Mouse (Mus musculus): ENCODE data around the gene Pdzk1ip1.

Pdzk1ip1 gene

DNA sequence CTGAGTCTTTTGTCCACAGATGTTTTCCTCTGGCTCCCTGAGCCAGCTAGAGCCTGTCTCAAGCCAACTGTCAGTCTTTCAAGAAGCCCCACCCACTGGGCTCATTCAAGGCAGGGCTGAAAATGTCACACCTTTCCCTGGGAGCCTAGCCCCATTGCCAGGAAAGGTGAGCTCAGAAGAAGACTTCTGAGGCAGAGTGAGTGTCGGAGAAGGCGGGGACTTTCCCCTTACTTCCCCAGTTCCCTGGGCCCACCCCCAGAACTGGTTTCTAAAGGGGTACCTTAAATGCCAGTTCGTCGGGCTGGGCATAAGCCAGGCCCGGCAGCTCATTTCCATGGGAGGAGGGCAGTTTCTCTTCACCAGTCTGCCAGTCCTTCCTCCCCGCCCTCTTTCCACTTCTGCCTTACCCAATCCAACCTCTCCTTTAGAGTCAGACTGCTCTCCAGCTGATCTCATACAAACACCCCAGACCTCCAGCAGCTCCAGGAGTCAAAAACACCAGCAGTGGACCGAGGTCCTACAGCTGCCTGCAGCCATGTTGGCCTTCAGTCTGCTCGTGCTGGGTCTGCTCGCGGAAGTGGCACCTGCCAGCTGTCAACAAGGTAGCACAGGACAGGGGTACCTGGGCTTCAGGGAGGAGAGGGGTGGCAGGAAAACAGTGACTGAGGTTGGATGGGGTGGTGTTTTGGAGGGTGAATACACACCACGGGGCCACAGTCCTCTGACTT, at the start of gene Pdzk1ip1:
TSS of gene Pdzk1ip1 (plus strand) at position 98 of the 728 bp plus-strand sequence.
- no peak for DNase-seq (ENCODE audit: extremely low spot score, low spot score)

DNA sequence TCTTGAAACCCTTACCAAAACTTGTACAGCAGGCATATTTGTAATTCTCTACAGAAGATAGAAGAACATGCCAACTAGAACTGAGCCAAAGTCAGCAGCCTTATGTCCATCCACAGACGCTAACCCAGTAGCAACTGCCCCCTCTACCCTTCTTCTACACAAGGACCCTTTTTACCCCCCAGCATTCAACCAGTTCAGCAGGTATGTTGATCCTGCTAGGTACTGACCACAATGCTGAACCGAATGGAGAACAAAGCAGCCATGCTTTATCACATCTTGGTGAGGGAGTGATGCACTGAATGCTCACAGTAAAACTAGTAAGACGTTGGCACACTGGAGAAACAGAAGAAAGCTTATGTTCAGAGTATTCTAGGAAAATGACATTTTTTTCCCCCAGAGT, 42.9 kb upstream of the Pdzk1ip1 start:
- no peak for DNase-seq (ENCODE audit: extremely low spot score, low spot score)

DNA sequence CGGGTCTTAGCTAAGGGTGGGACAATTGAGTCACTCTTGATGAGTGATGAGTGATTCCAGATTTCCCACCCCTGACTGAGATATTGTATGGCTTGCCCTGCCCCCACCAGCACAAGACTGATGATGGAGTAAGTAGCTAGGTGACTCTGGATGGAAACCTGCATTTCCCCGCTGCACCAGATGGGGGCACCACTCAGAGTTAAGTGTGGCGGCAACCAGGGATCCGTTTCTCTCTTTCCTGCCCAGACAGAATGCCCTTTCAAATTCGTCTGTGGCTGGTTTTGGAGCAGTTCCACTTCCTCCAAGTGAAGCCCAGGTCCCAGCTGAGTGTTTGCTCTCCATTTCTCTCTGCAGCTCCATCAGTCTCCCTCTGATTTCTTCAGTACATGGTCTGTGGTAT, 40.8 kb upstream of the Pdzk1ip1 start:
- peak; percentile 58 for DNase-seq (ENCODE audit: extremely low spot score, low spot score)

DNA sequence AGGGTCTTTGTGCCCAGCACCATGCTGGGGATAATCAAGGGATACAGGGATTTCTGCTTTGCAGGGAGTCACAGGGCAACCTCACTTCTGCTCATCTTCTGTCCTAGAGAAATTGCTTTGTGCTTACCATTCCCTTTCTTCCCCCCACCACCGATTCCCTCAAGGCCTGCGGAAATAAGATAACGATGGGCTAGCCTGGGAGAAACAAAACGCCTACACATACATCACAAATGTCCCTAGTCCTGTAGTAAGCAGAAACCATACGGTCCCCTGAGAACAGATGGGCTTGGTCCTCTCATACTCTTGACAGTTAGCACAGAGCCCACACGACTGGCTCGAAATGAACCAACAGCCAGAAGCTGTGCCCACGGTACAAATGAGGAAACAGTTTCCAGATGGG, 40.3 kb upstream of the Pdzk1ip1 start:
- DNase-seq (ENCODE audit: extremely low spot score, low spot score): no peak

DNA sequence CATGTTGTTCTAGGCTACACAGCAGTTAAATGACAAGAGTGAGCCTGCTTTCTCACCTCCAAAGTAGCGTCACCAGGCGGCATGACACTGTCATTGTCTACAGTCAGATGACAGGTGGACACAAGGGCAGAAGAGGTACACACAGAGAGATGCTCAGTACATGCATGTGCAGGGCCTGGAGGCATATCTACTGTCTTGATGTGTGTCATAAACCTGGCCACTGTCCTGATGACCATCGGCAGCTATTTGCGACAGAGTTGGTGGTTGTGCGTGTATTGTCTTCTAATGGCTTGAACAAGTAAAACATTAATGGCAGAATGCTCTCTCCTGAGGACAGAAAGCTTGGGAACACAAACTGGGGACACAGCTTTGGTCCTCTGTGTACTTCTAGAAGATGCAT, 37.3 kb upstream of the Pdzk1ip1 start:
- DNase-seq (ENCODE audit: extremely low spot score, low spot score): no peak

DNA sequence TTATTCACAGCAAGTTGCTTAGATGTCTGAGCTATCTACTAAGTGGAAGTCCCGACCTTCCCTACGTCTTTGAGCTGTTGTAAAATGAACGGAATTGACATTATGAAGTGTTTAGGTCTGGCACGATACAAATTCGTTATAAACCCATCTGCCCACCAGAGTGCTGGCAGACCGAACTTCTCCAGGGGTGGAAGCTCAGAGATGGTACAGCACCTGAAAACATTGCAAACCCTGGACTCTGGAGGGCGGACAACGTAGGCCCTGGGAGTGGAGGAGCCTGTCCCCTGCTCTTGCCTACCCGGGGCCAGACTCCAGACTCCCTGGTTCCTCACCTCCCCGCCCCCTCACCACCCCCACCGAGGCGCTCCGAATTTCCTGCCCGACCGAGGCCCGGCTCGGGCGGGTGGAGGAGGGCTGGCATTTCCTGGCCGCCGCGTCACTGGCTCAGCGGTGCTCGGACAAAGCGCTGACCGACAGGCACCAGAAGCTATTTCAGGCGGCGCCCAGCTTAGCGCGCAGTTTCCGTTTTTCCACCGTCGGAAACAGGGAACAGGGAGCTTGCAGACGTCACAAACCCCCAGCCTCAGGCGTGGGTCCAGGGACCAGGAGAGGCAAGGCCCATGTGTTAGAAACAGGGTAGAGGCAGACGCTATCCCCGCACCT, 36.0 kb upstream of the Pdzk1ip1 start:
- DNase-seq (ENCODE audit: extremely low spot score, low spot score): peak; percentile 75

DNA sequence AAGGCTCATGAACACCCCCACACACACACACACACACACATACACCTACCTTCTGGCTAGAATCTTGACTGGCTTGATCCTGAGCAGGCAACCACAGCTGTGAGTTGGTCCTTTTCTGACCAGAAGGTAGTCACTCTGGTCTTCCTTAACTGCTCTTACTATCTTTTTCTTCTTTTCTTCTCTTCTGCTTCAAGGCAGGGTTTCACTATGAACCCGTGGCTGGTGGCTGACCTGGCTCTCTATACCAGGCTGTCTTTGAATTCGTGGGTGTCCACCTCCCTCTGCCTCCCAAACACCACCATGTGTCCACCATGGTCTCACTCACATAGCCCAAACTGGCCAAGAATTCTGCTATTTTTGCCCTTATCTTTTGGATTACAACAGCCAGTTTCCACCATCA, 33.5 kb upstream of the Pdzk1ip1 start:
- peak; percentile 41 for DNase-seq (ENCODE audit: extremely low spot score, low spot score)

DNA sequence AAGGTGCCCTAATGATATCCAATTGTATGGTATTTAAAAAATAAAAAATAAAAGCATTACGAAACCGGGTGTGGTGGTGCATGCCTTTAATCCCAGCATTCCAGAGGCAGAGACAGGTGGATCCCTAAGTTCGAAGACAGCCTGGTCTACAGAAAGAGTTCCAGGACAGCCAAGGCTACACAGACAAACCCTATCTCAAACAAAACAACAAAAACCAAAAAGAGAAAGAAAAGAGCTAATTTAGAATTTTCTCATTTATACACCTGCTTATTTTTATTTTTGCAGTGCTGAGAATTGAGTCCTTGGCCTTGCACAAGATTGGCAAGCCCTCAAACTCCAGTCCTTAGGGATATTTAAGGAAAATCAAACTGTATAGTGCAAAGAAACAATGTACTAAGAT, 32.8 kb upstream of the Pdzk1ip1 start:
- no peak for DNase-seq (ENCODE audit: extremely low spot score, low spot score)

DNA sequence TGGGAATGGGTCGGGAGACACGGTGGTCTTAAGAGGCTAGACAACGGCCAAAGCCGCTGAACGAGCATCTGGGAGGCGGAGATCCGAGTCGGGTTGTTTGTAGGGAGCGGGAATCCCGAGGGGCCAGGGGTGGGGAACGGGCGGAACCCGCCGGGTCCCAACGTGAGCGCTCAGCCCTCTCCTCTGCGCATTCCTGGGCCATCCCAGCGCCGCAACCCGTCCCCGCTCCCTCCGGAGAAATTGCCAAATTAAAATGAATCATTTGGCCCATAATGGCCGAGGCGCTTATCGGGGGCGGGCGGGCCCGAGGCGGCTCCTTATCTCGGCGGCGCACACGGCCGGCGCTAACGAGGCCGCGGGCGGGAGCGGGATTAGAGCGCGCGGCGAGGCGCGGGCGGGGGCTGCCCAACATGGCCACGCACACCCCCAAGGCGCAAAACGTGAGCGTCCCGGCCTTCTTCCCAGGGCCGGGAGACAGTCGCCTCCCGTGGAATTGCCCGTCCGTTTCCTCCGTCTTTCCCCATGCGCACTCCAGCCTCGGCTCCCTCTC, 32.1 kb upstream of the Pdzk1ip1 start, which contains the start of gene Tal1:
TSS of gene Tal1 (plus strand) at position 56 of the 550 bp plus-strand sequence.
- DNase-seq (ENCODE audit: extremely low spot score, low spot score): peak; percentile 77

DNA sequence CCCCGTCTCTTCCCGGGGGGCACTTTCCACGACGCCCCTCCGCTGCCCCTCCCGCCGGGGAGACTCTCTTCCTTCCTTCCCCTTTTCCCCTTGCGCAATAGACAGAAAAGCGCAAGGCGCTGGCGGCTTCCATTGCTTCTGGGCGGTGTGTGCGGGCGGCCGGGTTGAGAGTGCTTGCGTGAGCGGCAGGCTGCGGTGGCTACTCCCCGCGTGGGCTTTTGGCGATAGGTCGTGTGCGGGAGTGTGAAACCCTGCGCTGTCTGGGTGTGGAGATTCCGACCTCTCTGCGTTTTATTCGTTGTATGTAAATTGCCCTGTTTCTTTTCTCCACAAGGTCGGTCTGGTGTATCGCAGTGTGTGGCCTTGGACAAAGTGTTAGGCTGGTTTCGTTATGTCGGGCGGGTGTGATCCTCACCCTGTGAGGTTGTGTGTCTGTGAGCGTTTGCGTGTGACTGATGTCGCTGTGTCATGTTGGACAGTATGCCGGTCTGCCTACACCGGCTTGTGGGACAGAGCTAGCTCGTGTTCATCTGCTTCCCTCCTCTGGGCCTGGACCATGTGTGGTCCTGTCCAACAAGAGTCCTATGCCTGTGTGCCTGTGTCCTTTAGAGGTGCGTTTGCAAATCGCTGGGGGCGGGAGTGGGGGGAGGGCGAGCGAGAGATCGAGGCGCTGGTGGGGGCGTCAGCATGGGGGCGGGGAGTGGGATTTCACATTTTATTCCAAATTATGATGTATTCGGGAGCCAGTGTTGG, 31.4 kb upstream of the Pdzk1ip1 start:
- DNase-seq (ENCODE audit: extremely low spot score, low spot score): peak; percentile 78

DNA sequence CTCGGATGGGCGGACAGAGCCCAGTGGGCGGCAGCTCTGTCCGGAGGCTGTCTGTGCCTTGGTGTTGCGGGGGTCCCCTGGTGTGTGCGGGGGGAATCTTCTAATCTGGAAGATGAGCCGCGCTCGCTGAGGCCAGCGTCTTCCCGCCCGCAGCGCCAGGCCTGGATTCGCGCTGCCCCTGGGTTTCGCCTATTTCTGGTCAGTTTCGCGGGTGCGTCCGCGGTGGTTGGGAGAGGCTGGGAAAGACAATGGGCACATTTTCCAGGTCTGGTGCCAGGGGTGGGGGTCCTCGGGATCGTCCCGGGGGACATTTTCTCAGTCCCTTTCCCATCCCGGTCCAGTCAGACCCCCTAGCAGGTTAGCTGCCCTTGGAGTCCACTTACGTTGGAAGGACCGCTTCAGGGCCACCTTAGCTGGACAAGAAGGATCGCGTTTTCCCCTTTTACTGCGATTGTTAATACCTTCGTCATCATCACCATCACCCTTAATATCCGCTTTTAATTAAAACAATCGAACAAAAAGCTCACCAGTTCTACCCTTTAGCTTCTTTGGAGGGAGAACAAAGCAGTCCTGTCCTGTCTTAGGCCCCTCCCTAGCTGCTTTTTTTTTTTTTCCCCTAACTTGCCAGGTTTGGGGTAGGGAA, 30.7 kb upstream of the Pdzk1ip1 start:
- DNase-seq (ENCODE audit: extremely low spot score, low spot score): peak; percentile 71

DNA sequence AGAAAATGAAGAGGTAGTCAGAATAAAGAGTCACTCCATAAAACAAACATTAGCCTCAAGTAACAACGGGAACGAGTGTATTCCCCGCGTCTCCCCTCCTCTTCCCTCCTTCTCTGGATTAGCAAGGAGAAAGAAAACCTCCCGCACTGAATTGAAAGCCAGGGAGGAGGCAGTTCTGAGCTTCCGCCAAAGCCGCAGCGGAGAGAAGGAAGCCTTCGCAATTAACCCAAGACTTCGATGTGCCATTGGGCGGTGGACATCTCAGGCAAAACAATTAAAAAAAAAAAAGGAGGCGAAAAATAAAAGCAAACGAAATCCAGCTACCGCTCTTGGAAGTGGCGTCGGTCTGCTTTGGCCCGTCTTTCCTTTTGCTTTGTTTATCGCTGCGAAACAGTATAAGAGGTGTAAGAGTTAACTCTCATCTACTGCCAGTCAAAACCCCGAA, 30.2 kb upstream of the Pdzk1ip1 start:
- DNase-seq (ENCODE audit: extremely low spot score, low spot score): peak; percentile 54

DNA sequence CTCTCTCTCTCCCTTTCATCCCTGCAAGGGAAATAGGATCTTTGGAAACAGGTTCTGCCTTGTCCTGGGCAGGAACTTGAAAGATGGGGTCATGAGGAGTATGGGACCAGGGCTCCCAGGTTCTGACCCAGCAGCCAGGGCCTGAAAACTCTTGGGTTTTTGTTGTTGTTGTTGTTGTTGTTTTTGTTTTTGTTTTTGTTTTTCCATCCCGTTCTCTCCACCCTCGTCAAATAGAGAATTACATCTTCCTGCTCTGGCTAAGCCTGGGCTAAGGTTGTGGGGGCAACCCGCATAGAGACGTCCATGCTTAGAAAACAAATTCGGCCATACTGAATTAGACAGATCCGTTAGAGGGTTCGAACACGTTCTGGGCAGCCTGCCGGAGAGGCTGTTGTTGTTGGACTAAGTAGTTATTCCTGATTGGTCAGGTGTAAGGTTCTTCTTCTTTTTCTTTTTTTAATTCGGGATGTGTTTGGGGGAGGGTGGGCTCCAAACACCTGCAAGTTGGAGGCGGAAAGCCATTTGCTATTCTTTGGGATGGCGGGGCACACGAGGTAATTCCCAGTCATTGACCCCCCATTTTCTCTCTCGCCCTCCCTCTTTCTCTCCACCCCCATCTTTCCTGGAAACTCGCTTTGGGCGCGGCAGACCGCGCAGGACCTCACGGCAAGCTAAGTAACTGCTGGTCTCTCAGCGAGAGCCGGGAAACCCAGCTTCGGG, 29.5 kb upstream of the Pdzk1ip1 start:
- DNase-seq (ENCODE audit: extremely low spot score, low spot score): peak; percentile 53

DNA sequence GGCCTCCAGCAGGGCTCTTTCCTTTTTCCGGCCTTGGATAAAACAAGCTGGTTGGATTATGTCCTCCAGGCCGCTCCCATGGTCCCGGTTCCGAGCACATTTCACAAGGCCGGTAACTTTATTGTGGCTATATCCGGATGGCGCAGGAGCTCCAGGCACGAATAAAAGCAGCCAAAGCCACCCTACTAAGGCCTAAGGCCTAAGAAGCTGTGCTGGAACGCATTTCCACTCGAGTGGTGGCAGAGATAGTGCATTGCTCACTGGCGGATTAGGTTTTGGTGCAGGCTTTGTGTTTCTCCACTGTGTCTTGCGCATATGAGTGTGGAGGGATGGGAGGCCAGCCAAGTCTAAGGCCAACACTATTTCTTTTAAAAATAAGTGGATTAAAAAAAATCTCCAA, 28.6 kb upstream of the Pdzk1ip1 start:
- peak; percentile 51 for DNase-seq (ENCODE audit: extremely low spot score, low spot score)

DNA sequence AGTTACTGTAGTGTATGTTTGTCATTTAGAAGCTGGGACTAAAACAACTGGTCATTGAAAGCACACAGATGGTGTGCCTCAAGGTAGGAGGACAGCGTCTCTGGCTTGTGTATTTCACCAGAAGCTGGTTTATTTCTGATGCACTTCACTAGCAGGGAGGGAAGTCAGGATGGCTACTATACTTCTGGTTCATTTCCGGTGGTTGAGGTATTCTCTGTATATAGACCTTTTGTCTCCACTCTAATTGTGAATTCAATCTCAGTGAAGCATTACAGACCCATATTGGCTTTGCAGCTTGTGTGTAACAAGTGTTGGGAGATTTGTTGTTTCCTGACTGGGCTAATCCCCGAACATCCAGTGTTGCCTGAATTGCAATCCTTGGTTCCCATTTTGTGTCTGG, 27.8 kb upstream of the Pdzk1ip1 start:
- no peak for DNase-seq (ENCODE audit: extremely low spot score, low spot score)

DNA sequence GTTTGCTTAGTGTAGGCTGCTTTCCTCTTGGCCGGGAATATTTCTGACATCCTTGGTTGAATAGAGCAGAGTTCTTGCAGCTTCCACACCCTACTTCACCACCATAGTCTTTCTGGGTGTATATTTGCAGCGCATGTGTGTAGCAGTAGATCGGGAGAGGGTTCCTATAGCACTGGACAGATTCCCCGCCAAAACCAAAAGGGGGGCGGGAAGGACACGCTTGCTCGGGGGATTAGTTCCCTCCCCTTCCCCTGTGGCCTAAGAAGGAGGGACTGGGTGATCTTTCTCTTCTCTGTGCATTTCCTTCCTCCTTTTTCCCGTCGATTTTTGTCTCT, 26.0 kb upstream of the Pdzk1ip1 start:
- peak; percentile 41 for DNase-seq (ENCODE audit: extremely low spot score, low spot score)

DNA sequence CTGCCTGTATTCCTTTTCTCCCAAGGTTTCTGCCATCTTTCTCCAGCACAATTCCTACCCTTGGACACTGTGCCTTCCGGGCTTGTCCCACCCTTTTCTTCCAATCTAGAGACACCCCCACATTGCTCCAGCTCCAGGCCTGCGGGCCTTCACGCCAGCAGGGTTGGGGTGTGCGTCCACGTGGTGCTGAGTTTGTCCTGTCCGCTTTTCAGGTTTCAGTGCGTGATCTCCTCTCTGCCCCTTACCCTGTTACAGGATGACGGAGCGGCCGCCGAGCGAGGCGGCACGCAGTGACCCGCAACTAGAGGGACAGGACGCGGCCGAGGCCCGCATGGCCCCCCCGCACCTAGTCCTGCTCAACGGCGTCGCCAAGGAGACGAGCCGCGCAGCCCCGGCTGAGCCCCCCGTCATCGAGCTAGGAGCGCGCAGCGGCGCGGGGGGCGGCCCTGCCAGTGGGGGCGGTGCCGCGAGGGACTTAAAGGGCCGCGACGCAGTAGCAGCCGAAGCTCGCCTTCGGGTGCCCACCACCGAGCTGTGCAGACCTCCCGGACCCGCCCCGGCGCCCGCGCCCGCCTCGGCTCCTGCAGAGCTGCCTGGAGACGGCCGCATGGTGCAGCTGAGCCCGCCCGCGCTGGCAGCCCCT, 25.5 kb upstream of the Pdzk1ip1 start:
- DNase-seq (ENCODE audit: extremely low spot score, low spot score): peak; percentile 71

DNA sequence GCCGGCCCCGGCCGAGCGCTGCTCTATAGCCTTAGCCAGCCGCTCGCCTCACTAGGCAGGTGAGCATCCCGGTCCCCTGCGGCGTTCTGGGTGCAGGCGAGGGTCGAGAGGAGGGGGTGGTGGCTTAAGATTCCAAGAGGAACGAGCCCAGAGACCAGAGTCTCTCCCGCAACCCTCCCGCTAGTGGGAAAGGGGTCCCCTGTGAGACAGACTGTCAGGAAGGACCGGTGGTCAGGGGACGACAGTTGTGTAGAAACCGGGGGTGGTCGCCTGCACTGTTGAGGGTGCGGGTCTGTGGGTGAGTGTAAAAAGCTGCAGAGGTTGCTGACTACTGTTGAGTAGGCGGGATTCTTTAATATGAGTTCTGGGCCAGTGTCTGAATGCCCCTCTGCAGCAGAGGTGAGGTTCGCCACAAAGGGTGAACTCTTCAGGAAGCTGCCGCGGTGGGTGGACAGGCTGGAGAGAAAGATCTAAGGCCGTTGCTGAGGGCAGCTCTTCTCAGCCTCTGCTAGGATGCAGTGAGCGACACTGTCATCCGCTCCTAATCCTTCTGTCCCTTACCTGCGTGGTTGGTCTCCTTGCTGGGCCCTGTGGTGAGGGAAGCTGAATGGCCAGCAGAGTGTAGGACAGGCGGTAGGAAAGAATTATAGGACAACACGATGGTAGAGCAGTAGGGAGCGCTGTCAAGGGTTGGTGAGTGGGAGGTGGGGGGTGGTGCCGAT, 24.8 kb upstream of the Pdzk1ip1 start:
- DNase-seq (ENCODE audit: extremely low spot score, low spot score): peak; percentile 36

DNA sequence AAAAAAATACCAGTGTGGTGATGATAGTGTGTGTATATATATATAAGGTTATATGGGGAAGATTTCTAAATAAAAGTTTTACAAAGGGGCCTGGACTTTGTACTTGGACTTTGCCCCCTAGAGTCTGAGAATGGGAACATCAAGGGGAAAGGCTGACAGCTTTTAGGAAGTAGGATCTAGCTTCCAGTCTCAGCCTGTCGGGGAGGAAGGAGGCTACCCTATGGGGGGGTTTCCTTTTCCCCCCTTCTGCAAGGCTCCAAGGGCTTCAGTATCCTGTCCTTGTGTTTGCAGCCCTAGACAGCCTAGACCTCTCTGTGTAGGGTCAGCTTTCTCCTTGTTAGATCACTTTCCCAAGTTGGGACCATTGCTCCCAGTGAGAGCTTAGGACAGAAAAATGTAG, 16.8 kb upstream of the Pdzk1ip1 start:
- DNase-seq (ENCODE audit: extremely low spot score, low spot score): no peak

DNA sequence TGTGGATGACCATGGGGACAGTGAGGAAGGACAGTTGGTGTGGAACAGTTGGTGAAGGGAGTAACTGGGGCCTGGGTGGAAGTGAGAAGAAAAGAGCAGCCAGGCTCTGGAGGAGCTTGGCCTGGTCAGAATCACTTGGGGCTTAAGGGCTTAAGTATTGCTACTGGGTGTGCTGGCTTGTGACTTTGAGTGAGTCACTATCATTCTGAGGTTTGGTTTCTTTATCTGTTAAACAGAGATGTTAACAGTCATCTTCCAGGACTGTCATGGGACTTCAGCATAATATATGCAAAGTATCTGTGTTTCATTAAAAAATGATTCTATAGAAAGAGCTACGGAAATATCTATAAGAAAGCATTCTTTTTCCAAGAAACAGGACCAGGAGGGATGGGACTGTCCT, 13.7 kb upstream of the Pdzk1ip1 start:
- no peak for DNase-seq (ENCODE audit: extremely low spot score, low spot score)
